Mouse (Mus musculus): ENCODE results near the gene Ephb1.

Ephb1 gene

GRCm38 (mm10) chr9:101883295-101883694 is 471.2 kb downstream of the Ephb1 start:
- no peak for DNase-seq

GRCm38 (mm10) chr9:101877109-101877987 is 477.1 kb downstream of the Ephb1 start:
- no peak for DNase-seq

GRCm38 (mm10) chr9:101875306-101875705 is 479.2 kb downstream of the Ephb1 start:
- no peak for DNase-seq
